16 mouse cellular contexts compared by ENCODE assay signal in the genomic region with DNA sequence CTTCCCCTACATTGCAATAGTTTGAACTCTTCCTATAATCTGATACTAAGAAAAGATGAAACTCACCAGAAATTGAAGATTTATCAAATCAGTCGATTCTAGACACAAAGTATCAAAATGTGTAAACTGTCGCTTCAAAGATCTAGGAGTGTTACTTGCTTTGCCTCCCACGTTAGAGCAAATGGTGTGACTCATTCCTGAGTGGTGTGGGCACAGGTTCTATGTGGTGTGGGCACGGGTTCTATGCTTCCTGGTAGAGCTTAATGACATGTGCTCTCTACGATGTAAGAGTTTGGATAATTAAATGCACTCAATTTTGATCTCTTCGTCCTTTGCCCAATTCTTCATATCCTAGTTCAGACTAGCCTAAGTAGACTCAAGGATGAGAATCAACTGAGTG.
A peak's percentile ranks its signal among the peaks of the same experiment; 100 is the strongest.
DNase-seq lines count a peak whose midpoint lies in the region.
"Had no signal": no experiment of that assay in that cellular context is flagged by ENCODE, and none has a peak within 500 bp of the region (broad histone marks: within the 10 kb centered on the region; RNA-seq: fewer than 3 reads in every experiment).

No protein-coding gene starts in this region.

- DNase-seq in frontal cortex, postnatal 36 days (ENCODE audit: low spot score in 2 of 2): peak; percentile 33 to 35
- DNase-seq in frontal cortex, postnatal 14 days (ENCODE audit: low spot score in 2 of 2): no peak
- DNase-seq in layer of hippocampus, adult 9-11 months: peak; percentile 6
- DNase-seq in layer of hippocampus, adult 9-10 months (ENCODE audit: low spot score): no peak
- peak; percentile 49 to 62 for DNase-seq in right cerebral cortex, adult 2 months (ENCODE audit: low spot score in 2 of 2)
- no peak for DNase-seq in right cerebral cortex, postnatal 10 days (ENCODE audit: low spot score in 2 of 2)
- DNase-seq: adrenal gland, adult 2 months; adrenal gland, postnatal 14 days; cerebellum, adult 11-12 months; cerebellum, adult 8-10 months; cerebellum, postnatal 10 days; cerebellum, postnatal 36 days; embryo, embryonic 11 days; gastrocnemius, postnatal 25 days; heart, postnatal 10 days; heart, postnatal 4 days had no signal

Comparison
In these comparisons a context has a peak if more than half of its experiments do, and no peak if none do; other contexts are left out.
1. DNase-seq: peak in frontal cortex, postnatal 36 days (2 of 2), layer of hippocampus, adult 9-11 months (single experiment) and right cerebral cortex, adult 2 months (2 of 2); none in frontal cortex, postnatal 14 days (0 of 2), layer of hippocampus, adult 9-10 months (single experiment) and right cerebral cortex, postnatal 10 days (0 of 2).